Mouse (Mus musculus): ENCODE measurements around the gene Tnfsf13b.

DNA sequence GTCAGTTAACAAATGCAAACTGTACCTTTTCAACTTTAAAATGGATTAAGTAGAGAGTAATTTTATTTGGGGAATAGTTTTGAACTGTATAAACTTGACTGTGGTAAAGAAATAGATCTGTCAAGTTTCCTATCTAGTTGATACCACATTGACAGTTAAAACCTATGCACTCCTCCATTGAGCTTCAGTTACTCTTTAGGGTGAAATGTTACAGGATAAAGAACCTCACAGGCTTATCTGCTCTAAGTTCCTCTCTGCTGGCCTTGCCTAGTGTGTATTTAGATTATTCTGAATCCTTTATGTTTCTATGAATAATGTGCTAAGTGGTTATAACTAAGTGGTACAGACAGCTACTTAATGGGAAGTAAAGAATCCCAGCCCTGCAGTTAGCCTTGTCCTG is 26.1 kb upstream of the Tnfsf13b start:
- no peak for TF ChIP-seq POLR2A (IDR thresholded peaks at IDR 0.05; ENCODE audit: extremely low read depth, insufficient read depth, low read length)
- TF ChIP-seq CTCF (IDR thresholded peaks at IDR 0.05; ENCODE audit: extremely low read depth, insufficient read depth, low read length), result no peak

Measured in cortical plate, adult 2 months (tissue).